Mouse (Mus musculus): ENCODE data around the gene Evx1.

Evx1 gene

DNA sequence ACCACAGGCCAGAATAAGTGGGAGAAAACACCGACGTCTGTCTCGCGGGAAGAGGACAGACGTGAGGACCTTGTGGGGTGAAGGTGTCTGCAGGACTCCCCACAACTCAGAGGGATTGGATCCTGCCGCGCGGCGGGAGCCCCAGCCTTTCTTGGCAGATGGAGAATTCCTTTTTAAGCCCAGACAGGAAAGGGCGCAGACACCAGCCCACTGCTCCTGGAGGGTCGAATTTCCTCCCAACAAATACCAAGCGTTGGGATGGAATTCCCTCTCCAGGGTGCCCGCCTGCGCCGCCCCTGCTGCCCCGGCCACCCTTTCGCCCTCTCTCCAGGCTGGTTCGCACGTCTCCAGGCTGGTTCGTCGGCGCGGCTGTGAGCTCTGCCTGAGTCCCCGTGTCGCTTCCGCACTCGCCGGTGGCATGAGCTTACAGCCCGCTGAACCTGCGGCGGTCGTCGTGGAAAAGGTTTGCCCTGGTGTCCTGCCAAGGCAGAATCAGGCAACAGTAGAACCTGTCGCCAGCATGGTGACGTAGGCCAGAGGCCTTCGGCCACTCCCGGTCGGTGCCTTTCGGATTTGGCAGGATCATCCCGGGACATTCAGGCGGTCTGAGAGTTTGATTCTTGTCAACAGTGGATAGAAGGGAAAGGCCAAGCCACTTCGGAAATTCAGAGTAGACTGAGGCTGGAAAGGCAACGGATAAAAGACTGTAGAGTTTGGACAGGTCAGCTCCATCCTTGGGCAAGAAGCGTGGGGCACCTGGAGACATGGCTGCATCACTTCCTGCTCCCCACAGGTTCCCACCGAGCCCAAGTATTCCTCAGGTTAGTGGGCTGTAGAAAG lies 22.1 kb upstream of the Evx1 start:
- peak; percentile 72 for DNase-seq

DNA sequence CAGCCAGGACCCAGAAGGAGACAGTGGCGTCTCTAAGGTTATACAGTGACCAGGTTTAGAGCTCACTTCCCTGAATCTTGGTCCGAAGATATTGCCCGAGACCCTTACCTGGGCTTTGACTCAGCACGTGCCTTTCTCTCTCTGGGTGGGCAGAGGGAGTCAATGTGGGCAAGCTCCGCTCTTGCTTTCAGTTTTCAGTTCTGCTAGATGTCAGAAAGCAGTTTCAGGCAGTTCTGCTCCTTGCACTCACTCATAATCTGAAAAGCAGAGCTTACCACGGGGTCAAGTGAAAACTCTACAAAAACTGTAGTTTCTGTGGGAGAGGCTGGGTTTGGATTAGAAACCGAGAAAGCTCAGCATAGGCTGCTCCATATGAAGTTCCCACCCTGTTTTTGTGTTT lies 21.0 kb upstream of the Evx1 start:
- no peak for DNase-seq

DNA sequence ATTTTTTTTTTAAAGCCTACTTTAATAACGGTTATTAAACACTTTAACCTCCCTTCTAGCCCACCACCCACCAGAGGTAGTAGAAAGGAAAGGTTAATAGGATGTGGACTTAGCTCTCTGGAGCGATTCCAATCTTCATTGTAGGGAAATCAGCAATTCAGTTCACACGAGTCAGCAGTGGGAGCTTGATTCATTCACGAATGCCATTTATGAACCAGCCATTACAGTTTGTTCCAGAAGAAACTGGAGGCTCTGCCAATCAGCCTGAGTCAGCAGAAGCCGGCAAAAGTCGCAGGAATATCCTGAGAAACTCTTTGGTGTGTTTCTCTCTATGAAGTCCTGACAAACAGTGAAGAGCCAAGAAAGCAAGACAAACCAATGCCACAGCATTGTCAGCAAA lies 18.7 kb upstream of the Evx1 start:
- DNase-seq: no peak

DNA sequence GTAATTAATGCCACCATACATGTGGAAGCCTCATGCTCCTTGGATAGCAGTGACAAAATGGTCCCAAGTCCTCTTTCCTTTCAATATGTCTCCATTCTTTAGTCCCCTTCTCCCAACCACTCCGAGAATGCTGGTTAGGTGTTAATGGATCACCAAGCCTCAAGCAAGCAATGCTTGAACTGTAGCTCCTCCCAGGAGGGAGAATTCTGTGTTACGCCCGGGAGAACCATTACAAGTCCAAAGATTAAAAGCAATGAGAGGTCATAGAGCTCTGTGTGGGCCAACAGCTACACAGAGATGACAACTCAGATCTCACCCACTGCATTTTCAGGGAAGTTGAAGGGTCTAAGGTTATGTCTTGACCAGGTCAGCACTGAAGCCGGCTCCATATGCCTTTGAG lies 14.8 kb upstream of the Evx1 start:
- DNase-seq: no peak

DNA sequence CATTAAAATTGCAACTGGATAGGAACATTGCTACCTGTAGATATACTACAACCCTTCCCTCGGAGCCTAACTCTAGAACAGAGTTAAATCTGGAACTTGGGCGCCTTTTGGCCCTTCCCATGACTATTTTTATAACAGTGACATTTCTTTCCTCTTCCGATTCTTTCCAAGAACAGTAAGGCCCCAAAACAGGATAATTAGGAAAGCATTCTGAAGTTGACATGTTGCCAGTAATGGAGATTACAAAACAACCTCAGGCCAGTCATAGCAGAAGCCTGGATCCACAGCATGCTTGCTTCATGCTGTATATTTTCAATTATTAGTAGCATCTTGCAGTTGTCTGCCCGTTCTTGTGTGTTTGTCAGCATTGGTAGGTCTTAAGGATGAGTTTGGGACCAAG lies 12.5 kb upstream of the Evx1 start:
- no peak for DNase-seq

DNA sequence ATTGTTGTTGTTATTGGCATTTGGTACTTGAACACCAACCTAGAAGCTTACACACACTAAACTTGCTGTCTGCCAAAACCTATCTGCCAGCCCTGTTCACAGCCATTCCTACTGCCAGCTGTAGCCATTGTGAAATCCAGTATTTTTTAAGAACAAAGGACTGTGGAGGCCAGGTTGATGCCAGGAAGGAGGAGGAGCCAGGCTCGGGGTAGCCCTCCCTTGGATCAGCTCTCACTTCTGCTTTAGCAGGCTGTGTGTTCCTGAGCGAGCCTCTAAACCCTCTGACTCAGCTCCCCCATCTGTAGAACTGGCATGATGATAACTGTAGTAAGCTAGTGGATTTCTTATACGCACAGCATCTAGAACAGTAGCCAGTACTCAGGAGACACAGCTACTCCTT lies 9.9 kb upstream of the Evx1 start:
- DNase-seq: no peak

DNA sequence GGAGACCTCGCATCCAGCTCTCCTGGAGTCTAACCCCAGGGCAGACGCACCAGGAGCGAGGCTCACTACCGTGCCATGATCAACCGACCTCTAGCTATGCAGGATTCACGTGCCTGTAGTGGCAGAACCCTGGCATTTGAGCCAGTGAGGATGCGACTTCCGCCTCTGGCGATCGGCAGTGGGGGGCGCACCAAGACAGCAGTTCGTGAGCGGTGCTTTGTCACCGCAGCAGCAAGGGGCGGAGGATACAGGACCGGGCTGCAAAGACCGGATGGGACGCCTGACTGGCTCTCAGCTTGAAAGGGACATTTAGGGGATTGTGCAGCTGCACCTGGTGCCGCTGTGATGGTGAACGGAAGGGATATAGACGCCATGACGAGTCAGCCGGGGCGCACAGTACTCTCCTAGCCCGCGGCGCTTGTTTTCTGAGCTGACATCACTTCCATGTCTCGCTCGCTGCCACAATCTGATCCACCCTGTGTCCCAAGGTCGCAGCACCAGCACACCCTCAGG lies 7.4 kb upstream of the Evx1 start:
- peak; percentile 87 for DNase-seq

DNA sequence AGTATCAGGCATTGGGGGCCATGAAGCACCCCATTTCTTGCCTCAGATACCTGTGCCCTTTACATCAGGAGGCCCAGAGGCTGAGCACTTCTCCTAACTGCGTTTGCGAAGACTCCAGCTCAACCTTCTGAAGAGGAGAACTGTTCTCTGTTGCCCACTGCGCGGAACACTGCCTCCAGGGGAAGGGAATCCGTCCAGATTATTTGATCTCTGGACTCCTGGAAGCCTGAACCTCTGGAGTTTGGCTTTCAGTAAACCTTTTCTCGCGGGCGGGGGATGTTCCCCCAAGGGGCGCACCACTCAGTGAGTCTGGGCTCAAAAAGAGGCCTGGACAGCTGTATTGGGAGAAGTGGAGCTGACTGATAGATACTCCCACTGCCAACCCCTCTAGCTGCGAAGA lies 3.5 kb upstream of the Evx1 start:
- no peak for DNase-seq

DNA sequence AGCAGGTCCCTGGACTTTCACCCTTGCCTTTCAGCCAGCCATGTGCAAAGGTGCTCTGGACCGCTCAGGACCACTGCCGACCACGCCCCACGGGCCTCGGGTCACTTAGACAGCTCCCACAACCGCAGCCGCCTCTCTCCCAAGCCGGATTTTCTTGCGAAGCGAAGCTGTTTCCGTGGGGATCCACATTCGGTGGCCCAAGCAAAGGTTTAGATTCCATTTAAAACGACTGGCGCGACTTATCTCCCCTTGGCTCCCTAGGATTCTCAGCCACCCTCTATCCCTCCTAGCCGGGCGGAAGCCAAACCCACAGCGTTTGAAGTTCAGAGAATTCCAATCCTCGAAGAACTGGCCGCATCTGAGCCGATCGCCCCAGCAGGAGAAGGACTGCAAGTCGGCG lies 2.9 kb upstream of the Evx1 start:
- no peak for DNase-seq

DNA sequence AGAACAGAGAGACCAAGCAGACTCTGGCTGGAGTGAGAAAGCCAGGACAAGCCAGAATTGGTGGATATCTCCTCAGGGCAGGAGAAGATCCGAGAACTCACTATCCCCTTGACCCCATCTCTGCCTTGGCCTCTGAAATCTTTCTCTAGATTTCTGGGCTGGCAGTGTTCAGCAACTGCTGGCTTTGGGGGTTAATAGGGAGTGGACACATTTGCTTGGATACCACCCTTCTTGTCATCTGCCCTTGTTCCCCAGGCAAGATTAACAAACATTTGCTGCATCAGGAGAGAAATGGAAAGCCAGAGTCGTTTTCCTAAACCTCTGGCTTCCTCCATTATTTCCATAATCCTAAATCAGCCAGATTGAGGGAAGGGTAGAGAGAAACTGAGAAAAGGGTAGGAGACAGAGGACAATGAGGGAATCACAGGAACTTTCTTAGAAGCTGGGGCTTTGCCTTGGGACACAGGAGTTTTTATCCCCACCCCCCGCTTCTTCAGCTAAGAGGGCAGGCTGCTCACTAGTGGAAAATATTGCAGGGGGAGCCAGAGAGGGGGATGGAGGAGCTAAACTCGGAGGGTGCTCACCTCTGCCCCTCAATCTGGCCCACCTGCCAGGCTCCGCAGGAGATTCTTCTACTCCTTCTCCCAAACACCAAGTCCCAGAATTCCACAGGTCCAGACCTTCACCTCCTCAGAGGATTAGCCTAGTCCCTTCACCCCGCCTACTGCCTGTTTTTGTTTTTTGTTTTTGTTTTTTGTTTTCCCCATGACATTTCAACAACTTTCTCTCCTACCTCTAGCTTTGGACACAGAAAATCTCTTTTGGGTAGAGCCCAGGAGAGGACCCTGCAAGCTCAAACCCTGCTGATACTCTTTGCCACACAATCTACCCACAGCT lies 1.4 kb upstream of the Evx1 start:
- DNase-seq: no peak

DNA sequence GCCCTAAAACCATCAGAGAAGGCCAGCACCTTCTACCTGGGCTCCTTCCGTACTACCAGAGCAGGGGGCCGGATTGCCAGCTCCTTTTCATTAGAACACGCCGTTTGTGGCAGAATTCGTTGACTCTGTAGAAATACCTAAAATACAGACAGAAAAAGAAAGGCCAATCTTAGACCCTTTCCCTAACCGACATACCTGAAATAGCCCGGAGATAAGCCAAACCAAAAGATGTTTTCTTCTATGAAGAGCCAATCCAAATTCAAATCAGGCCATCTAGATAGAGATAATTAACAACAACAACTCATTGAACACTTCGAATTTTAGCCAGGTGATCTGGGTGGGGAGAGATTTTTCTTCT lies 761 bp upstream of the Evx1 start:
- no peak for DNase-seq

DNA sequence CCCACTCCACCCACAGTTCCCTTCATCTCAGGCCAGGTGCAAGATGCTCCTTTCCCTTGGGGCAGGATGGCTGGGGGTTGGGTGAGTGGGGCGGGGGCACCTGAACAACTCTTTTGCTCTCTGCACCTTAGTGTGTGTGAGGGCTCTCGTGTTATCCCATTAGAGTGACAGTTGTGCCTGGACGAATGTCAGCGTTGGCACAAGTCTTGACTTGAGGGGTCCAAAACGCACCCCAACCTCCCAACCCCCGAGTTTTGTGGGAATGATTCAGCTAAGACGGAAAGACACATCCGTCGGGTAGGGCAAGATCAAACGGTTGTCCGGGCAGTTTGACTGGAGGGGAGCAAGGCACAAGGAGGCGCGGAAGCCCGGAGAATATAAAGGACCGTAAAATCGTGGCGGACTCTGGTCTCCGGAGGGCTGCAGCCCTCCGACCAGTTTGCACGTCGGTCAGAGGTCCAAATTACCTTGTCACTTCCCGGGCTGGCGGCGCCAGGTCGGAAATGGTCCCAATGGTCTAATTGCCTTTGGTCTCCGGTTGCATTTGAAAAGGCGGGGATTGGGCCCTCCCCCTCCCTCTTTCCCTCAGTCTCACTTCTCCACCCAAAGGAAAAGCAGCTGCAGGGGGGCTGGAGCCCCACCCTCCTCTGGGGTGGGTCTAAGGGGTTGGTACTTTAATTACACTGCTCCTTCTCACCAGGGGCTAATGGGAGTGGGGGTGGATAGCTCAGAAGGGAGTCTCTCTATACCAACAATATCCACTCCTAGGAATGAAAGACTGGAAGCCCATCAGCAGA lies 1.2 kb downstream of the Evx1 start:
- peak; percentile 54 for DNase-seq

DNA sequence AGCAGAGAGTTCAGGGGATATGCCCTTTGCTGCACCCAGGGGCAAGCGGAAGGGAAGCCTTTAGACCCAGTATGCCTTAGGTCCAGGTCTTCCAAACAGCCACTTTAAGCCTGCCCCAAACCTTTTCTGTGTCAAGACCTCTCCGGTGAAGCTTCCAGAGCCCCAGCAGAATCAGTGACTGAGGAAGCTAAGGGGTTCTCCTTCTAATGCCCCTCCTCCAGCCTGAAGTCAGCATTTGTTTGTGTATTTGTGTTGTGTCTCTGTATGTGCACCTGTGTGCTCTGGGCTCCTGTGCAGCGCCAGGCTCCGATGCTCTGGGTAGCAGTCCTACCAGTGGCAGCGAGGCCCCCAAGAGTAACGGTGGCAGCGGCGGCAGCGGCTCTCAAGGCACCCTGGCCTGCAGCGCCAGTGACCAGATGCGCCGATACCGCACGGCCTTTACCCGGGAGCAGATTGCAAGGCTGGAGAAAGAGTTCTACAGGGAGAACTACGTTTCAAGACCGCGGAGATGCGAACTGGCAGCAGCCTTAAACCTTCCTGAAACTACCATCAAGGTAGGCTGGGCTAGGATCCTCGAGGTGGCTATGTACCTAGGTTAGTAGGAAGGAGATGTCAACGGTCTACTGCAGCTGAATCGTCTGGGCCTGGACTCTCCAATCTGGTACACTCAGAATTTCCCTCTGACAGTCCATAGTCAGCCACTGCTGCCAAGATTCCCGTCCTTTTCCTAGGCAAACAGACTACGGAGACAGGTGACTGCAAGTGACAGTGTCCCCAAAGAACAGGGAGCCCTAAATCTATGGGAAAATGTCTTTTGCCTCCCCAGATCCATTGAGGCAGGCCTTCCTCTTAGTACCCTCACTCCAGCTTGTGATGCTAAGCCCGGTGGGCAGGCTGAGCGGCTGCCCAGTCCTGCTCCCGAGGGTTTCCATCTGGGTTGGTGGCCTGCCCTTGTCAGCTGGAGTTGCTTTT lies 2.4 kb downstream of the Evx1 start:
- DNase-seq: no peak

DNA sequence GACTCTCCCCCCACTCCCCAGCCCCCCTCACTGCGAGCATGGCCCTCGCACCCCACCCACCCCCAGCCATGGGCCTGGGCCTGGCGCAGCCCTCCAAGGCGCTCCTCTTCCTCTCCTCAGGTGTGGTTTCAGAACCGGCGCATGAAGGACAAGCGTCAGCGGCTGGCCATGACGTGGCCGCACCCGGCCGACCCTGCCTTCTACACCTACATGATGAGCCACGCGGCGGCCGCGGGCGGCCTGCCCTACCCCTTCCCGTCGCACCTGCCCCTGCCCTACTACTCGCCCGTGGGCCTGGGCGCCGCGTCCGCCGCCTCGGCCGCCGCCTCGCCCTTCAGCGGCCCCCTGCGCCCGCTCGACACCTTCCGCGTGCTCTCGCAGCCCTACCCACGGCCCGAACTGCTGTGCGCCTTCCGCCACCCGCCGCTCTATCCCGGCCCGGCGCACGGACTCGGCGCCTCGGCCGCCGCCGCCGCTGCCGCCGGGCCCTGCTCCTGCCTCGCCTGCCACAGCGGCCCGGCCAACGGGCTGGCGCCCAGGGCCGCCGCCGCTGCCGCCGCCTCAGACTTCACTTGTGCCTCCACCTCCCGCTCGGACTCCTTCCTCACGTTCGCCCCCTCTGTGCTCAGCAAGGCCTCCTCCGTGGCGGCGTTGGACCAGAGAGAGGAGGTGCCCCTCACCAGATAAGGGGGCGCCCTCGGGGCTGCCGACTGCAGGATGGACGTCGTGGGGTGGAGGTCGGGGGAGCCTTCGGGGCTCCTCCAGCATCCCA lies 3.3 kb downstream of the Evx1 start:
- no peak for DNase-seq

DNA sequence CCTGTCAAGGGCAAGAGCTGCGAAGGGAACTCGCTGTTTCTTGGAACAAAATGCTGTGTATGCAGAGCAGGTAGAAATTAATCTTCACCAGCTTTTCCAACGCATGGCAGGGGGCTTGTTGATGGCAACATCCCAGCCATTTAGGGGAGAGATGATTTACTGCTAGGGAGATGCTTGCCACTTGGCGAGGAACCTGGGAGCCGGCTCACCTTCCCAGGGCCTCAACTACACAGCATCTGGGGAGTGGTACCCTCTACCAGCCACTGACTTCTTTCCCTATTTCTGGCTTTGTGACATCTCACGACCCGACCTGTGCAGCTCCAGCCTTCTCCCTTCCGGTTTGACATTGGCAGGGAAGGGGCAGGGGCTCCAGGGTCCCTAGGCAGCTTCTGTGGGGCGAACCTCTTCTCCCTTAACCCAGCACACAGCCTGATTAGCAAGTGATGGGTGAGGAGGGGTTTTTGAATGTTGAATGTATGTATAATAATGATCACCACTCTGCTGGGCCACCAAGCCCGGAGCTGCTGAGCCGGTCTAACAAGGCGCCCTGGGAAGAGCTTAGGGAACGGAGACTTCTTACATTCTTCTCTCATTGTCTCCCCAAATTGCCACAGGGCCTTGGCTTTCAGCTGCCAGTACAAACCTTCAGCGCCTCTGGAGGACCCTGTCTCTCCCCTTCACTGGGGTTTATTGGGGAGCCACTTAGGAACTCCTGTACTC lies 4.3 kb downstream of the Evx1 start:
- DNase-seq: peak; percentile 39

DNA sequence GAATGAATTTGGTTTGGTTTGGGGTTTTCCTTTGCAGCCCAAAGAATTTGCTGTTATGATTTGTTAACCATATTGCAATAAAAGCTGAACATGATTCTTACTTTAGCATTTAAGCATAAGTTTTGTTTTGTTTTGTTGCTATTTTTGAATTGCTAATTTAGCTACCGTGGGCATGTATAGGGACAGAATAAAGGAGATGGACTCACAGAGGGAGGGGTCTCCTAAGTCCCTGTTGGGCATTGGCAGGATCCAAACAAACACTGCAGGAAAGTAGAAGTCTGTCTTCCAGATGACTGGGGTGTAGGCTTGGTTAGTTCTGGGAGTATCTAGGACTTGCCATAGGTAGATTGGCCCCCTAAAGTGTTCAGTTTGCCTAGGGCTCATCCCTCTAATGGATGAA lies 5.0 kb downstream of the Evx1 start:
- no peak for DNase-seq

DNA sequence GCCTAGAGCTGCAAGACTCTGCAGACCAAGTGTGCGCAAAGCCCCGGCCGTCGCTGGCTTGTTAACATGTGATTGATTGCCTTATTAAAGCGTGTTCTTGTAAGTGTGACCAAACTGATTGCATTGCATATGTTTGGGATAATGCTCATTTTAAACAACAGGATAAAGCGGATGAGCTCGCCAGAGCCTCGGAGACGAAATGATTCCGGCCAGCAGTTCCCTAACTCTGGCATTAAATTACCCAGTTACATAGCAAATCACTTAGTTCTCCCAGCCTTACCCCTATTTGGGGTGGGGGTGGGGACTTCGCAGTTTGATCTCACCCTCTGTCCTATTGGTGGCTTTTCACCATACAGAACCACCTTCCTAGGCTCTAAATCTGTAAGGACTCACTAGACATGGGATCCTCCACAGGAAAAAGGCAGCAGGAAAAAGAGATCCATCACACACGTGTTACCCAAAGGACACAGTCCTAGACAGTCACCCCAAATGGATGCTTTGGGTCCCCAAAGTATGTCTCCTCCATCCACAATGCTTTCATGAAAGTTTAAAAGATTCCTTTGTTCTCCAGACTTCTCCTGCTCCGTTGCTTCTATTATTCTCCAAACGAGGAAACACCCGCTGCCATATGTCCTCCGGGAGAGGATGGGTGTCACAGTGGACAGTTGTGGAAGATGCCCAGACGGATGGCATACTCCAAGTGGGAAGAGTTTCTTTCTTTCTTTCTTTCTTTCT lies 6.8 kb downstream of the Evx1 start:
- peak; percentile 54 for DNase-seq

DNA sequence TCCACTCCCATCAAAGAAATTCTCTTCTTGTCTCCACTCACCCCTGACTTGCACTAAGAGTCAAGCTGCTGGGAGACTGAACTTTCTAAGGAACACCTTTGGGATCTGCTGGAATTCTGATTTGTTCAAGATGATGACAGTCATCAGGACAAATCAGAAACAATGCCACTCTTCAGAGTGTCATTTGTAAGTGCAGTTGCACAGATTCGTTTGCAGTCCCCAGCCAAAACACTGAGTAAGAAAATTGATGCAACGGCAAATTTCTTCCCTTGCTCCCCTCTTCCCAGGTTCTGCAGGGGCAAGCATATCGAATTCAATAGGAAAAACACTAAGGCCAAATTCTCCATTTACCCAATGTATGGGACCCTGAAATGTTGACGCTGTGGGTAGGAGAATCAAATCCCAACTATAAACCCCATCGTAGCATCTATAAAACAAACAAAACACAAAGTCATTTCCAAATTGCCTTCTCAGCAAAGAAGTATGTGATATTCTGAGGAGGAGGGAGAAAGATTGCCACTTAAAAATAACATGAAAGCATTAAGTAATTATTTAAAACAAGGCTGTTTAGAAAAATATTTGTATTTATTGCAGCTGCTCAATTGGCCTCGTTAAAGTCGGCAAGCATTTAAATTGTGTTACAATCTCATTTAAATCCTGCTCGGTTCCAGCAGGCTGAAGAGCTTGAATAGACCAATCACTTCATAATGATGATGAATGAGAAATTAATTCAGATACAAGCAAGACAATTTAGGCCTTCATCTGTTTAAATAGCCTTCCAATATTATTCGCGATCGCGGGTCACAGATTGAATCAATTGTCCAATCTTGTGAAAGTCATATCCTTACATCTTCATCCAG lies 7.9 kb downstream of the Evx1 start:
- DNase-seq: peak; percentile 43
